Mouse (Mus musculus) heart, postnatal 36 days (tissue): ENCODE measurements around the gene Nfrkb. TPM values are rescaled to one million over a fixed set of nuclear protein-coding genes. Genes with fewer than 3 reads are reported as not detected.

Source experiments
- DNase-seq, 2 experiments: peaks; one replicate each; pipeline ENCODE4 v3.0.0; 2021 to 2022
- intact Hi-C: fragments of 180-260 bp; cut with DNase I; formaldehyde crosslinking; loops from one replicate; pipeline ENCODE4 v1.15.1; 2025
- total RNA-seq, 2 experiments: library from RNA; stranded (reverse); gene quantifications; 2 replicates each; pipeline ENCODE4 v1.2.3; 2021

The Nfrkb gene
- total RNA-seq = 1 to 10 TPM; 9.4 to 9.5 TPM

GRCm38 (mm10) chr9:31385947-31386354 is at the start of gene Nfrkb:
Gene Nfrkb (plus strand): TSS chr9:31386192.
- DNase-seq = peak; percentile 95 to 96
- intact Hi-C loops = no loop called here

DNA sequence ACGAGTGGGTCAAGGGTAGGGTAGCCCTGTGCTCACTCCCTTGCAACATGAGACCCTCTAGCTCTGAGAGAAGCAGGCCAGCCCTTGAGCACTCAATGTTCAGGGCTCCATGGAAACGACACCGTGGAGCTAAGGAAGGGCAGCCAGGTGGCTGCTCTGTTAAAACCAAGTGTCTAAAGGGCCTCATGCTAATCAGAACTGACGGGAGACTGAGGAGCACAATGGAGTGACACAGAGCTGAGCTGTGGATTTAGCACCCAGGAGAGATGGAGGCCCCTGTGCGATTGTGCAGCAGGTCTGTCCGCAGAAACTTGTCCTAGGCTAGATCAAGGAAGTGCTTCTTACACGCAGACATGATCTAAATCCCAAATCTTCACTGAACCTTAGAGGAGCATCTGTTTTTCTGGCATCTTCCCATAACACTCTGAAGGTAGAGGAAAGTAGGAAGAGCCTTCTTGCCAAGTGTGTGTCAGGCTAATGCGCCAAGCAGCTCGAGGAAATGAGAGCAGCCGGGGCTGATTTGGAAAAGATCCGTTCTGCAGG is 41.6 kb upstream of the Nfrkb start:
- intact Hi-C loops = no loop called here
- no peak for DNase-seq

- intact Hi-C loops = loop anchor here (5.0 kb wide), 1 partner anchor 259 kb away; no protein-coding TSS in a partner anchor
- DNase-seq = no peak
Observed at GRCm38 (mm10) chr9:31346575-31347080, 39.4 kb upstream of the Nfrkb start.

GRCm38 (mm10) chr9:31348458-31348857 is 37.5 kb upstream of the Nfrkb start:
- intact Hi-C loops = loop anchor here (2.0 to 5.0 kb wide), 2 partner anchors 16 to 261 kb away; no protein-coding TSS in a partner anchor
- no peak for DNase-seq

DNA sequence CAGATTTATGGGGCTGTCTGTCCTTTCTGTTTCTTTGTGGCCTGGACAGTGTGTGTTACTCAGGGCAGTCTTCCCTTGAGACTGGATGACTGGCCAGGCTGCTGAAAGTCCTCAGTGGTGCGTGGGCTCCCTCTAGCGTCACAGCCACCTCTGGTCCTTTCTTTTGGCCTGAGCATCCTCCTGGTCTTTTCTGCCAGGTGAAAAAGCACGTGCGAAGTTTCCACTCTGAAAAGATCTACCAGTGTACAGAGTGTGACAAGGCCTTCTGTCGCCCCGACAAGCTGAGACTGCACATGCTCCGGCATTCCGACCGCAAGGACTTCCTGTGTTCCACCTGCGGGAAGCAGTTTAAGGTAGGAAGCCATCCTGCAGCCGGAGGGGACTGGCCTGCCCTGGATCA is 37.1 kb upstream of the Nfrkb start:
- peak; percentile 68 to 77 for DNase-seq
- intact Hi-C loops = loop anchor here (1.0 to 5.0 kb wide), 3 partner anchors 16 to 262 kb away; no protein-coding TSS in a partner anchor

GRCm38 (mm10) chr9:31352716-31353115 is 33.3 kb upstream of the Nfrkb start:
- intact Hi-C loops = no loop called here
- no peak for DNase-seq

- intact Hi-C loops = no loop called here
- DNase-seq = no peak
Observed at GRCm38 (mm10) chr9:31353518-31353917, 32.5 kb upstream of the Nfrkb start.

DNA sequence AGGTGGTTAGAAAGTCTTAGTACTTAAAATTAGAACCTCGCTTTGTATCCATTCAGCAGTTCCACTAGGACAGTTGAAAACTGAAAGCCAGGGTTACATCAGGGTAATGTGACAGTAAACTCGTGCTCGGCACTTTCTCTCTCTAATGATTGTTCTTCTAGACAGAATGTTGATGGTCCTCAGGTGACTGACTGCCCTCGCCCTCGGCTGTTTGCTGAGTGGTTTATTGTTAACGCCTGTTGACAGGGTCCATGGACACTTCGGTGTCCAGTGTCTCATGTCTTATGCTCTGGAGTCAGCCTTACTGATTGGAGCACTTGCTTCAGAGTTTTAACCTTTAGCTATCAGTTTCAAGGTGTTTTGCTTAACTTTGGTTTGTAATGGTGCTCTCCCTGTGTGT is 31.9 kb upstream of the Nfrkb start:
- no peak for DNase-seq
- intact Hi-C loops = no loop called here

GRCm38 (mm10) chr9:31363698-31364609 is 22.0 kb upstream of the Nfrkb start:
- DNase-seq = no peak

DNA sequence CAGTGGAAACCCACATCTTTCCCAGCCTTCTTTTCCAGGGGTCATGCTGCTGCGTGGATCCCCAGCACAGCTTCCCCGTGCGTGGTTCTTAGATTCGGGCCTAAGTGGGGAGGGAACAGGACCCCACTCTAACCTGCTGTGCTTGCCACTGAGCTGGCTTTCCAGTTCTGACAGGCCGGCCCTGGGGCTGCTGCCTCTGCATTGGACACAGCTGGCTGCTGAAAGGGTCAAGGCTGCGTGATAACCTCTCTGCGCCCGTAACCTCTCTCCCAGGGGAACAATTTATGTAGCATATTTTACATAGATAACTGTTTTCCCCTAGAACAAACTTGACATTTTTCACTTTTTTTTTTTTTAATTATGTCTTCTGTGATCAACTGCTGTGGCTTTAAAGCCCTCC is 20.9 kb upstream of the Nfrkb start:
- DNase-seq = no peak
- intact Hi-C loops = no loop called here

More at GRCm38 (mm10) chr9:31363698-31364609, 22.0 kb upstream of the Nfrkb start:
- intact Hi-C loops = no loop called here

- intact Hi-C loops = no loop called here
- DNase-seq = no peak
Observed at GRCm38 (mm10) chr9:31371740-31372139, 14.3 kb upstream of the Nfrkb start.

- DNase-seq = no peak
- intact Hi-C loops = no loop called here
Observed at GRCm38 (mm10) chr9:31376661-31377060, 9.3 kb upstream of the Nfrkb start.

- intact Hi-C loops = no loop called here
- no peak for DNase-seq
Observed at GRCm38 (mm10) chr9:31384786-31385499, 1.0 kb upstream of the Nfrkb start.

DNA sequence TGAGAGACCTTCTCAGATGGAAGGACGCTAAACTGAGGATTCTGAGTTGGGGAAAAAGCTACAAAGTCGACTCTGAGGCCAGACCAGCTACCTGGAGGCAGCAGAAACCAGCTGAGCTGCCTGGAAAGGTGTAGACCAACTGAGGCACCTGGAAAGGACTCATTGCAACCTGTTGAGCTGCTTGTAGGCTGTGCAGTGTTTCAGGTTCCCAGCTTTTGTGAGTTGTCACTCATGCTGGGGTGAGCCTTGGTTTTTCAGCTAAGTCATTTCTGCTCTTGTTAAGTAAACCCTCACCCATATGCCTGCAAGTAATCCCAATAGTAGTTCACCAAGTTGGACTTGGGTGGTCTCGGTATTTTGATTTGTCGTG is 507 bp upstream of the Nfrkb start:
- intact Hi-C loops = no loop called here
- peak in 1 of 2 experiments; percentile 11 for DNase-seq

GRCm38 (mm10) chr9:31386368-31387180 is 582 bp downstream of the Nfrkb start:
- intact Hi-C loops = no loop called here
- no peak for DNase-seq

DNA sequence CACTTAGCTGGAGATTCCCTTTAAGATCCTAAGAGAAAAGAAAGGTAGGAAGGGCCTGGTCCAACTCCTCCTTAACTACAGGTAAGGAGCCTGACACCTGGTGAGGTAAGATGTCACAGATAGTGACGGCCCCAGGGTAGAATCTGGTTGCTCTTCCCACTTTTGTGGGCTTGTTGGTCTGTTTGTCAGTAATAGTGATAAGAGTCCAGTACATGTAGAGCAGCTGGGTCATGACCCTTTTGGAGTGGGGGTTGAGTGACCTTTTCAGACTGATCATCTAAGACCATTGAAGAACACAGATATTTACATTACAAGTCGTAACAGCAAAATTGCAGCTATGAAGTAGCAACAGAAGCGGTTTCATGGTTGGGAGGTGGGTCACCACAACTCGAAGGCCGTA is 1.2 kb downstream of the Nfrkb start:
- no peak for DNase-seq

GRCm38 (mm10) chr9:31400441-31400840 is 14.4 kb downstream of the Nfrkb start:
- intact Hi-C loops = loop anchor here (5.0 kb wide), 2 partner anchors 142 to 248 kb away; no protein-coding TSS in a partner anchor
- peak; percentile 66 to 81 for DNase-seq

More for the DNA sequence above, 1.2 kb downstream of the Nfrkb start:
- intact Hi-C loops = no loop called here

DNA sequence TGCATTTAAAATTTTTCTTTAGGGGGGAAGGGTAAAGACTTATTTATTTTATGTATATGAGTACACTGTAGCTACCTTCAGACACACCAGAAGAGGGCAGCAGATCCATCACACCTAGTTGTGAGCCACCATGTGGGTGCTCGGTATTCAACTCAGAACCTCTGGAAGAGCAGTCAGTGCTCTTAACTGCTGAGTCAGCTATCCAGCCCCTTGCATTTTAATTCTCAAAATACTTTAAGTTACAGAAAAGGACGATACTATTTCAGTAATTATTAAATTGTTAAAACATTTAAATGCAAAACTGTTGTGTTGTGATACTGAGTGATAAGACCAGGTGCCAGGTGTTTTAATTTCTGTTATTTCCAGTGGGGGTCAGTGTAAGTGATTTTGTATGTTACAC is 18.3 kb downstream of the Nfrkb start:
- no peak for DNase-seq
- intact Hi-C loops = loop anchor here (5.0 kb wide), 2 partner anchors 138 to 252 kb away; no protein-coding TSS in a partner anchor

GRCm38 (mm10) chr9:31405217-31405616 is 19.2 kb downstream of the Nfrkb start:
- DNase-seq = peak in 1 of 2 experiments; percentile 12
- intact Hi-C loops = no loop called here

DNA sequence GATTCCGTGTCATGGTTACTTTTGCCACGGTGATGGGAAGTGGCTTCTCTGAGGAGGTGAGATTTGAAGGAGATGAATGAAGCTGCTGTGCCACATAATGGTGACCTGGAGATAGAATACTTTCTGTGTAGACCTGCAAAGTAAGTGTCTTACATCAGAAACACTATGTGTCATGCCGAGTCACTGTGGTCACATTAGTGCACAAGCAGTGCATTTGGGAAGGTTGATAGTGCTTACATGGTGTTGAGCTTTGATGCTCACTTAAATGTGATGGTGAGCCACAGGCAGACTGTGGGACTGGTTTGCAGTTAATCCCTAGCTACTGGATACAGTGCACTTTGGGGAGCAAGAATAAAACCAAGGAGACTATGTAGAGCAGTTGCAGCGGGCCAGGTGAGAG is 26.2 kb downstream of the Nfrkb start:
- intact Hi-C loops = no loop called here
- no peak for DNase-seq
